Mouse (Mus musculus) E14TG2a.4 (cell line): ENCODE measurements around the gene Lgals12.
A peak's percentile ranks its signal among the peaks of the same experiment; 100 is the strongest.

Source experiments
- H3K27me3 ChIP-seq: 2 replicates; pipeline ENCODE4 v1.6.1; 2014; ENCODE audit warnings: low read length, control low read depth; ENCODE audit not compliant: insufficient read depth
- H3K36me3 ChIP-seq: 2 replicates; pipeline ENCODE4 v1.6.1; 2014; ENCODE audit warnings: low read length, control low read depth; ENCODE audit not compliant: insufficient read depth
- H3K4me1 ChIP-seq: replicated peaks from 2 replicates; pipeline ENCODE4 v1.6.1; 2014; ENCODE audit warnings: low read depth, low read length, control low read depth
- H3K4me3 ChIP-seq: replicated peaks from 2 replicates; pipeline ENCODE4 v1.5.1; 2014; ENCODE audit warnings: mild to moderate bottlenecking, low read length
- H3K9me3 ChIP-seq: 2 replicates; pipeline ENCODE4 v1.6.1; 2014; ENCODE audit warnings: low read length, control low read depth
- CTCF ChIP-seq: conservative IDR thresholded peaks from 2 replicates; pipeline ENCODE4 v1.5.1; 2014; ENCODE audit warnings: low read length
- NANOG ChIP-seq: IDR thresholded peaks from 2 replicates; pipeline ENCODE4 v1.6.1; 2014; ENCODE audit warnings: borderline replicate concordance, low read length, mixed read lengths
- POU5F1 ChIP-seq: IDR thresholded peaks from 2 replicates; pipeline ENCODE4 v1.6.1; 2014; ENCODE audit warnings: low read length, borderline replicate concordance

Lgals12 gene

GRCm38 (mm10) chr19:7611942-7612757, 5.2 kb upstream of the Lgals12 start, which contains the start of gene Hrasls5:
Gene Hrasls5 (plus strand): TSS chr19:7612541.
- Histone ChIP-seq H3K27me3 (peaks cover 59% of the 10 kb centered on the region), H3K4me3 (peak within 1 kb of the TSS; percentile 79), H3K4me1 (peaks cover 33% of the 10 kb centered on the region), H3K36me3 (no peaks in the 10 kb centered on the region), H3K9me3 (no peaks in the 10 kb centered on the region)
- TF ChIP-seq NANOG, result no peak
- TF ChIP-seq CTCF, result peak; percentile 26; the same call in 1 of the 2 replicates
- no peak for TF ChIP-seq POU5F1

GRCm38 (mm10) chr19:7607690-7608201, 753 bp upstream of the Lgals12 start:
- Histone ChIP-seq H3K36me3 (no peaks in the 10 kb centered on the region), H3K9me3 (no peaks in the 10 kb centered on the region), H3K4me3 (peak overlapping the region; percentile 65), H3K4me1 (peaks cover 36% of the 10 kb centered on the region), H3K27me3 (peaks cover 62% of the 10 kb centered on the region)
- TF ChIP-seq NANOG, result no peak
- no peak for TF ChIP-seq CTCF
- TF ChIP-seq POU5F1, result no peak

GRCm38 (mm10) chr19:7605930-7606783, 836 bp downstream of the Lgals12 start:
- H3K27me3 ChIP-seq, result peaks cover 47% of the 10 kb centered on the region
- TF ChIP-seq POU5F1 (no peak), CTCF (no peak), NANOG (no peak)
- H3K4me1 ChIP-seq, result peaks cover 26% of the 10 kb centered on the region

GRCm38 (mm10) chr19:7605013-7605412, 2.0 kb downstream of the Lgals12 start:
- H3K27me3 ChIP-seq, result peaks cover 38% of the 10 kb centered on the region
- peaks cover 26% of the 10 kb centered on the region for H3K4me1 ChIP-seq
- H3K36me3 ChIP-seq, result no peaks in the 10 kb centered on the region
- H3K9me3 ChIP-seq, result no peaks in the 10 kb centered on the region
- no peak for TF ChIP-seq CTCF
- TF ChIP-seq NANOG, result no peak
- TF ChIP-seq POU5F1, result no peak
- no peak overlapping the region for H3K4me3 ChIP-seq

More at GRCm38 (mm10) chr19:7605930-7606783, 836 bp downstream of the Lgals12 start:
- H3K9me3 ChIP-seq, result no peaks in the 10 kb centered on the region
- H3K36me3 ChIP-seq, result no peaks in the 10 kb centered on the region
- H3K4me3 ChIP-seq, result peak overlapping the region; percentile 65

- Histone ChIP-seq H3K27me3 (peaks cover 33% of the 10 kb centered on the region), H3K4me1 (peaks cover 26% of the 10 kb centered on the region), H3K36me3 (no peaks in the 10 kb centered on the region), H3K4me3 (no peak overlapping the region), H3K9me3 (no peaks in the 10 kb centered on the region)
- TF ChIP-seq POU5F1 (no peak), NANOG (no peak), CTCF (no peak)
Measured at GRCm38 (mm10) chr19:7604107-7604506, 2.9 kb downstream of the Lgals12 start.

GRCm38 (mm10) chr19:7601551-7601950, 5.4 kb downstream of the Lgals12 start:
- peaks cover 20% of the 10 kb centered on the region for H3K4me1 ChIP-seq
- H3K9me3 ChIP-seq, result no peaks in the 10 kb centered on the region
- no peaks in the 10 kb centered on the region for H3K36me3 ChIP-seq
- no peak overlapping the region for H3K4me3 ChIP-seq
- no peak for TF ChIP-seq POU5F1
- no peak for TF ChIP-seq NANOG
- no peak for TF ChIP-seq CTCF
- H3K27me3 ChIP-seq, result peaks cover 18% of the 10 kb centered on the region

GRCm38 (mm10) chr19:7598481-7598880, 8.5 kb downstream of the Lgals12 start:
- Histone ChIP-seq H3K27me3 (no peaks in the 10 kb centered on the region), H3K36me3 (no peaks in the 10 kb centered on the region), H3K4me3 (no peak overlapping the region), H3K4me1 (peaks cover 11% of the 10 kb centered on the region), H3K9me3 (no peaks in the 10 kb centered on the region)
- TF ChIP-seq CTCF (no peak), NANOG (no peak), POU5F1 (no peak)

- Histone ChIP-seq H3K9me3 (no peaks in the 10 kb centered on the region), H3K4me3 (no peak overlapping the region), H3K36me3 (no peaks in the 10 kb centered on the region), H3K4me1 (peaks cover 11% of the 10 kb centered on the region), H3K27me3 (no peaks in the 10 kb centered on the region)
- peak; percentile 52 for TF ChIP-seq CTCF
- TF ChIP-seq POU5F1, result no peak
- no peak for TF ChIP-seq NANOG
Measured at GRCm38 (mm10) chr19:7595534-7595933, 11.5 kb downstream of the Lgals12 start.
